Mouse (Mus musculus) kidney, adult 2 months (tissue): Measurements from ENCODE around the gene Tfam.

Source experiments
- CTCF ChIP-seq: fragments of 200-500 bp; conservative IDR thresholded peaks from 2 replicates; pipeline ENCODE4 v1.5.1; 2011; ENCODE audit warnings: low read depth, mild to moderate bottlenecking, control low read depth, low read length, moderate library complexity, mixed read lengths; ENCODE audit not compliant: insufficient read depth, insufficient read length
- POLR2A ChIP-seq: fragments of 200-500 bp; IDR thresholded peaks from one replicate; pipeline ENCODE4 v1.6.1; 2011; ENCODE audit warnings: low read depth, low read length, control low read depth

GRCm38 (mm10) chr10:71222639-71223038 lies 15.4 kb downstream of the Tfam start:
- TF ChIP-seq CTCF (no peak), POLR2A (no peak)
